Mouse (Mus musculus) midbrain, embryonic 16.5 days (tissue): ENCODE data around the gene Ndufs1. TPM values are rescaled to one million over a fixed set of nuclear protein-coding genes. Genes with fewer than 3 reads are reported as not detected.

ENCODE experiments used
- ATAC-seq: fragments of 200-750 bp; cut with Nextera tagmentation; 2 replicates; pipeline ENCODE4 v1.8.0; 2017; ENCODE audit warnings: moderate TSS enrichment
- H3K27ac ChIP-seq: fragments of 300-500 bp; sonication (generic); 2 replicates; pipeline ENCODE4 v1.5.1; 2014; ENCODE audit warnings: mild to moderate bottlenecking, low read length, mixed read lengths
- H3K27me3 ChIP-seq: fragments of 300-500 bp; sonication (generic); 2 replicates; pipeline ENCODE4 v1.6.1; 2014; ENCODE audit warnings: low read depth, low read length, mixed read lengths; ENCODE audit not compliant: control insufficient read depth, insufficient read depth
- H3K36me3 ChIP-seq: fragments of 300-500 bp; sonication (generic); 2 replicates; pipeline ENCODE4 v1.6.1; 2014; ENCODE audit warnings: mild to moderate bottlenecking, low read length, moderate library complexity, mixed read lengths; ENCODE audit not compliant: control insufficient read depth, insufficient read depth
- H3K4me1 ChIP-seq: fragments of 300-500 bp; sonication (generic); 2 replicates; pipeline ENCODE4 v1.6.1; 2014; ENCODE audit warnings: mild to moderate bottlenecking, low read length, mixed read lengths; ENCODE audit not compliant: control insufficient read depth, insufficient read depth
- H3K4me2 ChIP-seq: fragments of 300-500 bp; sonication (generic); 2 replicates; pipeline ENCODE4 v1.6.1; 2014; ENCODE audit warnings: mild to moderate bottlenecking, low read length, mixed read lengths
- H3K4me3 ChIP-seq: fragments of 300-500 bp; sonication (generic); 2 replicates; pipeline ENCODE4 v1.5.1; 2014; ENCODE audit warnings: low read depth, mild to moderate bottlenecking, low read length, moderate library complexity, mixed read lengths
- H3K9ac ChIP-seq: fragments of 300-500 bp; sonication (generic); 2 replicates; pipeline ENCODE4 v1.6.1; 2014; ENCODE audit warnings: low read depth, low read length, mixed read lengths
- H3K9me3 ChIP-seq: fragments of 300-500 bp; sonication (generic); replicated peaks from 2 replicates; pipeline ENCODE4 v1.6.1; 2014; ENCODE audit warnings: mild to moderate bottlenecking, low read length, mixed read lengths; ENCODE audit not compliant: control insufficient read depth, poor library complexity, severe bottlenecking
- WGBS: fragments of 180-500 bp; shearing (Covaris S2); extraction: QIAGEN DNeasy Blood & Tissue Kit; methylation state at CpG from one replicate; pipeline ENCODE4 v1.1.7; 2014; 5-methylcytosine and 5-hydroxymethylcytosine counted together
- polyA plus RNA-seq: library from polyadenylated mRNA; unstranded; fragments of >200 nt; fragmentation: Nextera tagmentation; extraction: Ambion mirVana; gene quantifications from 2 replicates; pipeline ENCODE4 v1.2.1, GENCODE M21; 2015

The Ndufs1 gene
- polyA plus RNA-seq, 1 experiment from 2014 or later = 137 TPM

DNA sequence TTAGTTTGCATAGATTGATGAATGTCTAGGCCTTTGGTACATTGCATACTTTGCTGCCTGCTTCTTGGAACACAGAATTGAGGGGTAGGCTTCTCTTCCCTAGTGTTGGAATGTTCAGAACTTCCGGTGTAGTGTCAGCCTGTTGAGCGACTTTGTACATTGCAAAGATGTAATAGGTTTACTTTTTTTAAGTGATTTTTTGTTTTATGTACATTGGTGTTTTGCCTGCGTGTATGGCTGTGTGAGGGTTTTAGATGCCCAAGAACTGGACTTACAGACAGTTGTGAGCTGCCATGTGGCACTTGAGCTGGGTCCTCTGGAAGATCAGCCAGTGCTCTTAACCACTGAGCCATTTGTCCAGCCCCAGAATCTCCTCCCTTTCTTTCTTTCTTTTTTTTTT, 61.1 kb downstream of the Ndufs1 start:
- Histone ChIP-seq H3K27me3 (no peaks in the 10 kb centered on the region), H3K4me1 (peaks cover 33% of the 10 kb centered on the region), H3K4me2 (peak overlapping the region; percentile 92), H3K36me3 (peaks cover 5% of the 10 kb centered on the region), H3K4me3 (peak overlapping the region; percentile 96), H3K9ac (peak overlapping the region; percentile 100; the same call in 1 of the 2 replicates), H3K27ac (peak overlapping the region; percentile 95), H3K9me3 (no peaks in the 10 kb centered on the region)
- 50% methylated on average over 3 of the region's 3 CpGs for WGBS
- no peak for ATAC-seq

GRCm38 (mm10) chr1:63115096-63115495, 61.5 kb downstream of the Ndufs1 start:
- peaks cover 37% of the 10 kb centered on the region for H3K4me1 ChIP-seq
- no peak for ATAC-seq
- peak overlapping the region; percentile 95 for H3K27ac ChIP-seq
- H3K9me3 ChIP-seq = no peaks in the 10 kb centered on the region
- peak overlapping the region; percentile 92 for H3K4me2 ChIP-seq
- 0 out of 2 replicates have a peak, but pooled peaks cover under 1% of the 10 kb centered on the region for H3K36me3 ChIP-seq
- peak overlapping the region; percentile 100 for H3K9ac ChIP-seq
- no peaks in the 10 kb centered on the region for H3K27me3 ChIP-seq
- WGBS = 17% methylated on average over 4 of the region's 4 CpGs
- peak overlapping the region; percentile 96 for H3K4me3 ChIP-seq

- H3K4me3 ChIP-seq = peak within 1 kb of the TSS; percentile 96
- H3K4me2 ChIP-seq = peak within 1 kb of the TSS; percentile 92
- H3K9ac ChIP-seq = peak within 1 kb of the TSS; percentile 100
- H3K9me3 ChIP-seq = no peaks in the 10 kb centered on the region
- H3K27me3 ChIP-seq = no peaks in the 10 kb centered on the region
- peaks cover 40% of the 10 kb centered on the region for H3K4me1 ChIP-seq
- under 1% methylated on average over 35 of the region's 42 CpGs for WGBS
- peak; percentile 93 for ATAC-seq
- peak within 1 kb of the TSS; percentile 95 for H3K27ac ChIP-seq
- H3K36me3 ChIP-seq = no peaks in the 10 kb centered on the region
These were observed 62.4 kb downstream of the Ndufs1 start, which contains the start of gene Ino80d for GRCm38 (mm10) chr1:63114136-63114781. Gene Ino80d, minus strand, starts transcription at chr1:63114667.

DNA sequence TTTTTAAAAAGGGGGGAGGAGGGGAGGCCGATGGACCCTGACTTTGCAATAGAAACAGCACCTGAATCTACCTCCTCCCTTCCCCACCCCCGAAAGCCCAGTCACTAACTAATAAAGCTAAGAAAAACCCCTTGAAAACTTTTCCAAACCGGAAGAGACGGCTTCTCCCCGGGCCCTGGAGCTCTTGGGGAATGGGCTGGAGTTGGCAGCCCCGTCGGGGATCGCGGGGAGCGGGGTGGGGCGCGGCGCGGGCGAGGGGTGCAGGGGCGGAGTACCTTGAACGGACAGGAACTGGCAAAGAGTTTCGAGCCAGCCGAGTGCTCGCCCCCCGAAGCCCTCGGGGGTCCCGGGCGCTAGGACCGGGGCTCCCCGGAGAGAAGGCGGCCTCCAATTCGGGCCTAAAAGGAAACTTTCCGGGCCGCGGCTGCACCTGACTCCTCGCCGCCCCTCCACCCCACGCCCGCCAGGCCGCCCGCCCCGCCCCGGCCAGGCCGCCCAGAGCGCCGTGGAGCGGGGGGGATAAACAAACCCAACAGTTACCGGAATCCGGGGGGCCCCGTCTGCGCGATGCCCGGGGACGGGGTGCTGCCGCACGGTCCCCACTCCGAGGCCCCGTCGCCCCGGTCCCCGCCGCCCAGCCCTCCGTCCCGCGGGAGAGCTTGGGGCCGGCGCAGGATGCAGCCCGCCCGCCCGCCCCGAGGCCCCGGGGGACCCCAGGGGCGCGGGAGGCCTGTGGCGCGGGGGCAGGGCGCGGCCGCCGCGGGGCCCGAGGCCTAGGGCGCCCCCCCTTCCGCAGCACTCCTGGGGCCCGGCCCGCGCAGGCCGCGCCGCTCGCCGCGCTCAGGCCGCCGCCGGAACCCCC, 63.1 kb downstream of the Ndufs1 start:
- under 1% methylated on average over 41 of the region's 92 CpGs for WGBS
- peak overlapping the region; percentile 95 for H3K27ac ChIP-seq
- no peaks in the 10 kb centered on the region for H3K9me3 ChIP-seq
- H3K4me1 ChIP-seq = peaks cover 40% of the 10 kb centered on the region
- ATAC-seq = peak; percentile 38
- H3K9ac ChIP-seq = peak overlapping the region; percentile 100
- no peaks in the 10 kb centered on the region for H3K36me3 ChIP-seq
- peak overlapping the region; percentile 92 for H3K4me2 ChIP-seq
- no peaks in the 10 kb centered on the region for H3K27me3 ChIP-seq
- H3K4me3 ChIP-seq = peak overlapping the region; percentile 96

DNA sequence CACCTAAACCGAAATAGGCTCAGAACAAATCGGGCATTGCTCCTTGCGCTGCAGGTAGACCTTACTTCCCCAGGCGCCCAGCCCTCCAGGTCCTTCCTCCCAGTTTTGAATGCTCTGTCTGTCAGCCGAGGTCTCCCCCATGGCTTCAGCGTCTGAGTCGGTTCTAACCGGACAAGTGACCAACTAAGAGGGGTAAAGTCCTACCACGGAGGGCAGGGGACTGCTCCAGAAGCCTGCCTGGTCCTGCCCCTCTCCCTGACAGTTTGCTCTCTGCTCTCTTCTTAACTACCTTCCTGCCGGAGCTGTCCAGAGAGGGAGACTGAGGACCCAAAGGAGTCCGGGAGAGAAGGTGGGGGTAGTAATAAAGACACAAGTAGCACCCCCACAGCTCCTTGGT, 63.8 kb downstream of the Ndufs1 start:
- 4% methylated on average over 11 of the region's 11 CpGs for WGBS

GRCm38 (mm10) chr1:63112151-63112864, 64.3 kb downstream of the Ndufs1 start:
- Histone ChIP-seq H3K9ac (peak overlapping the region; percentile 100), H3K4me3 (peak overlapping the region; percentile 96), H3K27ac (peak overlapping the region; percentile 24; the same call in 1 of the 2 replicates), H3K4me2 (peak overlapping the region; percentile 92), H3K27me3 (no peaks in the 10 kb centered on the region), H3K36me3 (no peaks in the 10 kb centered on the region), H3K4me1 (peaks cover 39% of the 10 kb centered on the region), H3K9me3 (no peaks in the 10 kb centered on the region)
- no peak for ATAC-seq
- 36% methylated on average over 8 of the region's 8 CpGs for WGBS

More for the DNA sequence above, 63.8 kb downstream of the Ndufs1 start:
- Histone ChIP-seq H3K4me1 (peaks cover 40% of the 10 kb centered on the region), H3K4me3 (peak overlapping the region; percentile 96), H3K9me3 (no peaks in the 10 kb centered on the region), H3K27me3 (no peaks in the 10 kb centered on the region), H3K27ac (peak overlapping the region; percentile 95), H3K36me3 (no peaks in the 10 kb centered on the region), H3K9ac (peak overlapping the region; percentile 100), H3K4me2 (peak overlapping the region; percentile 92)
- peak; percentile 23; the same call in 1 of the 2 replicates for ATAC-seq

DNA sequence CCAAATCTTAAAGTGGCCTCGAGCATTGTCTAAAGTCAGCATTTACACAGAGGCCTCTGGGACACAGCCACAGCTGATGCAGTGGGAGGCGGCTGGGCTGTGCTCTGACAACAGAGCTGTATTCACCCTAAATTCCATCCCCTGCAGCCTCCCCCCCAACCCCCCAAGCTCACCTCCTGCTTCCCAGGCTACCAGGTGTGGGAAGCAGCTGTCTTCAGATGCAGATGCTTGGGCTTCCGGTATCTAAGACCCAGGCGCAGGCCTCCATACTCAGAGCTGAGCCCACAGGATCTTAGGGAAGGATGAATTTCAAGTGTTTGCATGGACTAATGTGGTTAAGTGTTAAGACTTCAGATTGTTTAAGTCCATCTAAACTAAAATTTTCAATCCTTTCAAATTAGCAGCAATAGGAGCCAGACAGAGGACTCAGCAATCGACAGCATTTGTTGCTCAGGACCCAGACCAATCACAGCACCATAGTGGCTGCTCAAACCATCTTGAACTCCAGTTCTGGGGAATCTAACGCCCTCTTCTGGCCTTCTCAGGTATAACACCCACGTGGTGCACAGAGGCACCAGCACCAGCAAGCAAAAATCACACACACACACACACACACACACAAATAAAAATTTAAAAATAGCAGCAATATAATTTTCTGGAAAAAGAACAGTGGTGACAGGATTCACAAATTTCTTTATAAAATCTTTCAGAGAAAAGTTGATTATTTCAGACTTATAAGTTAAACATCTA, 65.9 kb downstream of the Ndufs1 start:
- ATAC-seq = no peak
- Histone ChIP-seq H3K27ac (0 out of 2 replicates have a peak overlapping the region, but pooled peaks have one; percentile 41), H3K27me3 (no peaks in the 10 kb centered on the region), H3K9me3 (no peaks in the 10 kb centered on the region), H3K4me1 (peaks cover 25% of the 10 kb centered on the region), H3K36me3 (no peaks in the 10 kb centered on the region), H3K9ac (no peak overlapping the region), H3K4me2 (no peak overlapping the region; the same call in 1 of the 2 replicates), H3K4me3 (no peak overlapping the region)
- 40% methylated on average over 7 of the region's 7 CpGs for WGBS
